Mouse (Mus musculus): ENCODE results near the gene Tmem262.

Tmem262 gene

GRCm38 (mm10) chr19:6104476-6104875 is 24.6 kb downstream of the Tmem262 start:
- DNase-seq, result no peak

DNA sequence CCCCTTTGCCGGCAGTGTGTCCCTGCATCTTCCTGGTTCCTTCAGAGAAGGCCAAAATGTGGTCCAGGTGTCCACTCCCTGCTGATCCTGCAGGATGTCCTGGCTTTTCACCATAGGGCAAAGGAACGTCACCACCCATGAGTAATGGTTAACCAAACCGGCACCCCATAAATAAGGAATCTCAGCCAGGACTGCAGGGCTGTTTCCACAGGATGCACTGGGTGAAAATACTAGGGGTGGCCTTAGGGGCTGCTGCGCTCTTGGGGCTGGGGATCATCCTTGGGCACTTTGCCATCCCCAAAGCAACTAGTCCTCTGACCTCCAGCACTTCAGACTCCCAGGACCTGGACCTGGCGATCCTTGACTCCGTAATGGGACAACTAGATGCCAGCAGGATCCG is 25.8 kb downstream of the Tmem262 start, which contains the start of gene Naaladl1:
Gene Naaladl1 (plus strand): TSS at position 197 of the 400 bp plus-strand sequence.
- DNase-seq, result no peak

DNA sequence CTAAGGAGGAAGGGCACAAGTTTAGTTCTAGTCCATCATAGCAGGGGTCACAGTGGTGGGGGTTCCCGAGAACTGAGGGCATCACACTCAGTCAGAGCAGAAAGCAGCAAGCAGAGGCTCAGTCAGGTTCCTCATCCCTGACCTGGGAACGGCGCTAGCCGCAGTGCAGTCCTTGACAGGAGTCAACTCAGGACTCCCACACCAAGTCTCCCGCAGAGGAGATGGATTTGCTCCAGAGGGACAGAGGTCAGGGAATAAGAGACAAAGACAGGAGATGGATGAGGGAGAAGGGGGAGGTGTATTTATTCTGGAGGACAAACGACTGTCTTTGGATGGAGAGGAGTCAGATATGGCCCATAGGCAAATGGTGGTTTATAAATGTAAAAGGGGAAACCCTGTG is 33.3 kb downstream of the Tmem262 start:
- no peak for DNase-seq

DNA sequence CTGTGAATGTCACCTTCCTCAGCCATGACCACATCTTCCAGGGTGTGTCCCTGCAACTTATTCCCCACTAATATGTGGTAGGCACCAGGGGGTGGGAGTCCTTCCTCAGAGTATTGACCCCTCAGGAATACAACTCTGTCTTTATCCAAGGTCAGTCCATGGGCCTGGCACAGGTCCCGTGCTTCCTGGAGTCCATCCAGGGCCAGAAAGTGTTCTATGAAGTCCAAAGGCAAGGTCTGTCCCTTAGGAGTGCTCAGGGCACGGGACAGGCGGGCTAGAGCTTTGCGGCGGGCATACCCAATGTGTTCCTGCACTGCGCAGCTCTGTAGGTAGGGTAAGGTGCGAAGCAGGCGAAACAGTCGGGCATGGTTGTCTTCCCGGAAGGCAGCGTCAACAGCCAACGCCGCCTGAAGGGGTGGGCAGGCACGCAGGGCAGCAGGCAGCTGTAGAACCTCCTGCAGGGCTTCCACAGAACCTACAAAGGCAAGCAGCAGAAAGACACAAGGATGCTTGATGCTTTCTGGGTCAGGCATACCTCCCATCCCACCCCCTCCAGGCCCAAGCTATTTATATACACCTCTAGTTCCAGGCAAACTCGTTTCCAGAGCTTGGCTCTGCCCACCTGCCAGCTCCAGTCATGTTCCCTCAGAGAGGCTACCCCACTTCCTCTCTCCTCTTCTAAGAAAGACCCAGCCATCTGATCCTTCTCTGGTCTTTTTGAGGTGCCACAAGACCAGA is 36.4 kb downstream of the Tmem262 start:
- DNase-seq, result no peak

- DNase-seq, result no peak
Measured at GRCm38 (mm10) chr19:6117346-6117985, 37.6 kb downstream of the Tmem262 start.

GRCm38 (mm10) chr19:6117986-6118676 is 38.3 kb downstream of the Tmem262 start, which contains the start of gene Sac3d1:
TSS of gene Sac3d1 (minus strand) at chr19:6118650.
- peak; percentile 86 for DNase-seq

DNA sequence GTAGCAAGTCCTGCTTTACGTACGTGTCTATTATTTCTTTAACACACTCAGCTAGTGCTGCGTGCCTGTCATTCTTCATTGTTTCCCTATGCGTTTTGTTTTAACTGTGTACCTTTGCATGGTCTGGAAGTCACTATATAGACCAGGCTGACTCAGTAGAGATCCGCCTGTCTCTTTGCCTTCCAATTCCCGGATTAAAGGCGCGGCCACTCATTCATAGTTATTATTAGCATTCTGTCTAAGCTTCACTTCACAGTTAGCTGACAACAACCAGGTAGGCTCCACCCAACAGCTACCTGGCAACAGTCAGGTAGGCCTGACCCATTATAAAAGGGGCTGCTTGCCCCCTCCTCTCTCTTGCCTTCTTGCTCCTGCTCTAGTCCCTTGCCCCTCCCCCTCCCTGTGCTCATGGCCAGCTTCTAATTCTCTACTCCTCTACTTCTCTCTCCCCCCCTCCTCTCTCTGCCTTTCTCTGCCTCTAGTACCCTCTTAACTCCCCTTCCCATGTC is 38.9 kb downstream of the Tmem262 start:
- DNase-seq, result peak; percentile 35

GRCm38 (mm10) chr19:6121761-6122160 is 41.9 kb downstream of the Tmem262 start:
- DNase-seq, result no peak

GRCm38 (mm10) chr19:6123330-6123729 is 43.5 kb downstream of the Tmem262 start:
- no peak for DNase-seq

DNA sequence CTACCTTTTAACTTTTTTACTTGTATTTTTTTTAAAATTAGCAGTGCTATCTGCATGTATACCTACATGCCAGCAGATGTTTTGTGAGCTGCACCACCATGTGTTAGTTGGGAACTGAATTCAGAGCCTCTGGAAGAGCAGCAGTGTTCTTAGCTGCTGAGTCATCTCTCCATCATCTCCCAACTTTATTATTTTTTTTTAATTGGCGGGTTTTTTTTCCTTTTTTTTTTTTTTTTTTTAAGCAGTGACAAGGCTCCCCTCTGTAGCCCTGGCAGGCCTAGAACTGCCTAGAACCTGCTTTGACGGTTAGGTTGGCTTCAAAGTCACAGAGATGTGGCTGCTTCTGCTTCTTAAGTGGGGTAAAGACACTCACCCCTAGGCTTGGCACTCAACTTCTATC is 45.1 kb downstream of the Tmem262 start:
- no peak for DNase-seq

DNA sequence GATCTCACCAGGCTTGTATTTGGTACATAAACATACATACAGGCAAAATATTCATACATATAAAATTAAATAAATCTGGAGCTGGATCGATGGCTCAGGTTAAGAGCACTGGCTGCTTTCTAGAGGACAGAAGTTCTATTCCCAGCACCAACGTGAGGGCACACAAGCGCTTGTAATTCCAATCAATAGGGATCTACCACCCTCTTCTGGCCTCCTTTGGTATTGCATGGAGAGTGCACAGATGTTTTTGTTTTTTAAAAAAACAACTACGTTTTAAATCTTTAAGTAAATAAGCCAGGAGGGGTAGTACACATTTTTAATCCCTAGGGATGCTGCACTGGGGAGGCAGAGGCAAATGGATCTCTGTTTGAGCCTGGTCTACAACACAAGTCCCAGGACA is 46.5 kb downstream of the Tmem262 start:
- DNase-seq, result no peak

GRCm38 (mm10) chr19:6126789-6127580 is 47.2 kb downstream of the Tmem262 start:
- DNase-seq, result no peak

GRCm38 (mm10) chr19:6127760-6128341 is 48.0 kb downstream of the Tmem262 start, which contains the start of gene Snx15:
TSS of gene Snx15 (minus strand) at chr19:6128304.
- peak; percentile 94 for DNase-seq
